Mouse (Mus musculus) forebrain, embryonic 11.5 days (tissue): Measurements from ENCODE around the gene Cutc. TPM values are rescaled to one million over a fixed set of nuclear protein-coding genes. Genes with fewer than 3 reads are reported as not detected.
A peak's percentile ranks its signal among the peaks of the same experiment; 100 is the strongest.

ENCODE experiments used
- ATAC-seq: fragments of 200-750 bp; cut with Nextera tagmentation; replicated peaks from 2 replicates; pipeline ENCODE4 v1.8.0; 2017; ENCODE audit warnings: moderate TSS enrichment; ENCODE audit not compliant: low FRiP score
- DNase-seq: peaks from one replicate; pipeline ENCODE4 v3.0.0-alpha.2; 2017; ENCODE audit warnings: low spot score
- H3K27ac ChIP-seq: fragments of 300-500 bp; sonication (generic); 2 replicates; pipeline ENCODE4 v1.5.1; 2014; ENCODE audit warnings: low read depth, low read length
- H3K27me3 ChIP-seq: fragments of 300-500 bp; sonication (generic); 2 replicates; pipeline ENCODE4 v1.6.1; 2014; ENCODE audit warnings: mild to moderate bottlenecking, low read length, mixed read lengths; ENCODE audit not compliant: control insufficient read depth, insufficient read depth
- H3K36me3 ChIP-seq: fragments of 300-500 bp; sonication (generic); 2 replicates; pipeline ENCODE4 v1.6.1; 2014; ENCODE audit warnings: mild to moderate bottlenecking, low read length, moderate library complexity, mixed read lengths; ENCODE audit not compliant: control insufficient read depth, insufficient read depth
- H3K4me1 ChIP-seq: fragments of 300-500 bp; sonication (generic); replicated peaks from 2 replicates; pipeline ENCODE4 v1.6.1; 2014; ENCODE audit warnings: low read length, mixed read lengths; ENCODE audit not compliant: control insufficient read depth, insufficient read depth
- H3K4me2 ChIP-seq: fragments of 300-500 bp; sonication (generic); 2 replicates; pipeline ENCODE4 v1.6.1; 2014; ENCODE audit warnings: low read depth, mild to moderate bottlenecking, low read length, moderate library complexity, mixed read lengths; ENCODE audit not compliant: severe bottlenecking
- H3K4me3 ChIP-seq: fragments of 300-500 bp; sonication (generic); 2 replicates; pipeline ENCODE4 v1.5.1; 2014; ENCODE audit warnings: low read depth, low read length
- H3K9ac ChIP-seq: fragments of 300-500 bp; sonication (generic); 2 replicates; pipeline ENCODE4 v1.6.1; 2014; ENCODE audit warnings: low read length
- H3K9me3 ChIP-seq: fragments of 300-500 bp; sonication (generic); 2 replicates; pipeline ENCODE4 v1.6.1; 2016; ENCODE audit warnings: low read length, mixed read lengths; ENCODE audit not compliant: control insufficient read depth
- WGBS: fragments of 180-500 bp; shearing (Covaris S2); extraction: QIAGEN DNeasy Blood & Tissue Kit; methylation state at CpG from one replicate; pipeline ENCODE4 v1.1.7; 2014; 5-methylcytosine and 5-hydroxymethylcytosine counted together
- polyA plus RNA-seq: library from polyadenylated mRNA; unstranded; fragments of >200 nt; fragmentation: Nextera tagmentation; extraction: Ambion mirVana; gene quantifications from 2 replicates; pipeline ENCODE4 v1.2.1, GENCODE M21; 2014

Gene Cutc
- polyA plus RNA-seq, 1 experiment from 2014 or later = 12.5 TPM

DNA sequence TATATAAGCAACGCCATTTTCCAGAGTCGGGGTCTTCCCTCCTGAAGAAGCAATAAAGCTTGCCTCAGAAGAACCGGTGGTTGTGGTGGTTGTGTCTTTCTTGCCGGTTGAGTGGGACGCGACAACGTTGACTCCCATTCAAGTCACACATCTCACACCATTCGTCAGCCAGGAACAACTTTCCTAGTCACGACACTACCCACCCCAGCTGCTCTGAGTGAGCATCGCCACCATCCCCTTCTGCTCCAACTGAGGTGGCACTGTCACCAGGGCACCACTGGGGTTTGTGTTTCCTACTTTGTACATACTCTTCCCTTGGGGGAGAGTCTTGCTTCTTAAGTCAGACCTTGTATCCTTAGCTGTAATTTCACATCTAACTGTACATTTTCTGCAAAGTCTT lies 14.4 kb upstream of the Cutc start:
- no peak for ATAC-seq

GRCm38 (mm10) chr19:43743401-43743800 lies 9.4 kb upstream of the Cutc start:
- DNase-seq (no peak), ATAC-seq (no peak)
- H3K4me3 ChIP-seq = no peak overlapping the region
- no peak overlapping the region for H3K9ac ChIP-seq
- no peaks in the 10 kb centered on the region for H3K27me3 ChIP-seq
- no peaks in the 10 kb centered on the region for H3K9me3 ChIP-seq
- no peak overlapping the region for H3K27ac ChIP-seq
- no peak overlapping the region for H3K4me2 ChIP-seq
- 93% methylated on average over 7 of the region's 7 CpGs for WGBS
- H3K4me1 ChIP-seq = no peaks in the 10 kb centered on the region
- peaks cover 7% of the 10 kb centered on the region; the same call in 1 of the 2 replicates for H3K36me3 ChIP-seq

More for the DNA sequence above, 14.4 kb upstream of the Cutc start:
- H3K27ac ChIP-seq = no peak overlapping the region
- H3K4me3 ChIP-seq = no peak overlapping the region
- no peak overlapping the region for H3K4me2 ChIP-seq
- 97% methylated on average over 10 of the region's 10 CpGs for WGBS
- no peaks in the 10 kb centered on the region for H3K4me1 ChIP-seq
- peaks cover 7% of the 10 kb centered on the region; the same call in 1 of the 2 replicates for H3K36me3 ChIP-seq
- no peaks in the 10 kb centered on the region for H3K27me3 ChIP-seq
- DNase-seq = no peak
- H3K9ac ChIP-seq = no peak overlapping the region
- no peaks in the 10 kb centered on the region for H3K9me3 ChIP-seq

GRCm38 (mm10) chr19:43745740-43746139 lies 7.1 kb upstream of the Cutc start:
- no peaks in the 10 kb centered on the region for H3K27me3 ChIP-seq
- H3K27ac ChIP-seq = no peak overlapping the region
- DNase-seq (no peak), ATAC-seq (no peak)
- WGBS = 94% methylated on average over 3 of the region's 3 CpGs
- no peaks in the 10 kb centered on the region for H3K4me1 ChIP-seq
- H3K36me3 ChIP-seq = peaks cover 3% of the 10 kb centered on the region; the same call in 1 of the 2 replicates
- no peak overlapping the region for H3K9ac ChIP-seq
- H3K4me2 ChIP-seq = no peak overlapping the region
- H3K4me3 ChIP-seq = no peak overlapping the region
- H3K9me3 ChIP-seq = no peaks in the 10 kb centered on the region

GRCm38 (mm10) chr19:43747877-43748276 lies 4.9 kb upstream of the Cutc start:
- H3K4me1 ChIP-seq = no peaks in the 10 kb centered on the region
- H3K9me3 ChIP-seq = no peaks in the 10 kb centered on the region
- no peak overlapping the region for H3K9ac ChIP-seq
- ATAC-seq = no peak
- no peak for DNase-seq
- H3K4me3 ChIP-seq = no peak overlapping the region
- no peaks in the 10 kb centered on the region for H3K27me3 ChIP-seq
- H3K4me2 ChIP-seq = no peak overlapping the region
- H3K27ac ChIP-seq = no peak overlapping the region
- H3K36me3 ChIP-seq = no peaks in the 10 kb centered on the region; the same call in 1 of the 2 replicates
- 91% methylated on average over 4 of the region's 4 CpGs for WGBS

GRCm38 (mm10) chr19:43750008-43750407 lies 2.8 kb upstream of the Cutc start:
- no peaks in the 10 kb centered on the region for H3K4me1 ChIP-seq
- no peak overlapping the region for H3K9ac ChIP-seq
- H3K27me3 ChIP-seq = no peaks in the 10 kb centered on the region
- DNase-seq (no peak), ATAC-seq (no peak)
- no peaks in the 10 kb centered on the region for H3K9me3 ChIP-seq
- H3K4me3 ChIP-seq = no peak overlapping the region
- H3K36me3 ChIP-seq = no peaks in the 10 kb centered on the region; the same call in 1 of the 2 replicates
- no peak overlapping the region for H3K4me2 ChIP-seq
- H3K27ac ChIP-seq = no peak overlapping the region
- WGBS = 88% methylated on average over 2 of the region's 2 CpGs

DNA sequence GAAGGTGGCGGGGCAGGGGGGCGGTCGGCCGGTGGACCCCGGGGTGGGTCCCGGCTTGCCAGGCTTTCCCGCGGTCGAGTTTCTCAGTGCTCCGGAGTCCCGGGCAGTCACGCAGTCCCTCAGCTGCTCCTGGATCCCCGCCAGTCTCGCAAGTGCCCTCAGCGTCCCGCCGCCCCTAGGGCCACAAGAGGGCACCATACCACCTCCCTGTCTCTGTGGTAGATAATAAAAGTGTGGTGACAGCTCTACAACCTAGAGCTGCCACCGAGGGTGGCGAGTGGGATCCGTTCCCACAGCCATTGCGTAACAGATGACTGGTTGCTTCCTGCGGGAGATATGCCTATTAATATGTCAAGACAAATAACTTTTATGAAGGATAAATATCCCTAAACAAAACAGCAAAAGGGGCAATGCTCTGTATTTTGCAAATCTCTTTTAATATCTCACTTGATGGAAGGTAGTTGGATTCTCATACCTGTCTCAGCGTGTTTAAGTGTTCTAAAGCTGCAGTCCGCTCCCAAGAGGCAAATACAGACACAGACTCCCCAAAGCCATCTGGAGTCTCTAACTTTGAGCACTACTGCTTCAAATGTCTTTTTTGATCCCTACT lies 535 bp downstream of the Cutc start:
- DNase-seq = peak; percentile 89
- no peaks in the 10 kb centered on the region for H3K4me1 ChIP-seq
- ATAC-seq = peak; percentile 91
- H3K9me3 ChIP-seq = no peaks in the 10 kb centered on the region
- no peaks in the 10 kb centered on the region for H3K36me3 ChIP-seq
- WGBS = under 1% methylated on average over 23 of the region's 24 CpGs
- H3K27ac ChIP-seq = peak overlapping the region; percentile 85
- H3K4me2 ChIP-seq = peak overlapping the region; percentile 55
- H3K27me3 ChIP-seq = no peaks in the 10 kb centered on the region
- peak overlapping the region; percentile 41 for H3K4me3 ChIP-seq
- H3K9ac ChIP-seq = peak overlapping the region; percentile 49

- WGBS = 79% methylated on average over 2 of the region's 2 CpGs
- H3K27ac ChIP-seq = no peak overlapping the region
- no peak overlapping the region for H3K4me3 ChIP-seq
- H3K9ac ChIP-seq = no peak overlapping the region
- ATAC-seq (no peak), DNase-seq (no peak)
- no peaks in the 10 kb centered on the region for H3K36me3 ChIP-seq
- no peak overlapping the region for H3K4me2 ChIP-seq
- H3K27me3 ChIP-seq = no peaks in the 10 kb centered on the region
- no peaks in the 10 kb centered on the region for H3K9me3 ChIP-seq
- no peaks in the 10 kb centered on the region for H3K4me1 ChIP-seq
Observed at GRCm38 (mm10) chr19:43754237-43754636, 1.4 kb downstream of the Cutc start.

- Histone ChIP-seq H3K36me3 (no peaks in the 10 kb centered on the region), H3K27ac (no peak overlapping the region), H3K9ac (no peak overlapping the region), H3K4me2 (no peak overlapping the region), H3K9me3 (no peaks in the 10 kb centered on the region), H3K4me3 (no peak overlapping the region), H3K4me1 (no peaks in the 10 kb centered on the region), H3K27me3 (no peaks in the 10 kb centered on the region)
- 77% methylated on average over 2 of the region's 2 CpGs for WGBS
- ATAC-seq (no peak), DNase-seq (no peak)
Observed at GRCm38 (mm10) chr19:43754872-43755271, 2.1 kb downstream of the Cutc start.

DNA sequence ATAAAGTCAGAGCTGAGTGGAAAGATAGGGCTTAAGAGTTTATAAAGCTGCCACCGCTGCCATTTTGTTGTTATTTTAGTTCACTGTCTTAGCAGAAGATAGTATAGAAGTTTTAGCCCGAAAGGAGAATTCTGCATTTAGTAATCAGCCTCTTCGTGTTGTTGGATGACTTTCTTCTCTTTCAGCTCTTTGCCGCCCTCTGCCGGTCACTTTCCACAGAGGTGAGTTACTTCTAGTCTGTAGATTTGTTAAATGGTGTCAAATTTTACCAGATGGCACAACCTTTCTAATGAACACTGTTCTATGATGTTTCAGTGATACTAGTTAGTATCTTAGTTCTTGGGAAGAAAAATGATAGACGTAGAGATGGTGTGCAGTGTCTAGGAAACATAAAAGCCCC lies 7.7 kb downstream of the Cutc start:
- H3K9ac ChIP-seq = no peak overlapping the region
- DNase-seq (peak; percentile 83), ATAC-seq (no peak)
- no peaks in the 10 kb centered on the region for H3K9me3 ChIP-seq
- H3K4me1 ChIP-seq = no peaks in the 10 kb centered on the region
- H3K36me3 ChIP-seq = no peaks in the 10 kb centered on the region
- no peaks in the 10 kb centered on the region for H3K27me3 ChIP-seq
- H3K4me2 ChIP-seq = no peak overlapping the region
- no peak overlapping the region for H3K4me3 ChIP-seq
- 21% methylated on average over 6 of the region's 6 CpGs for WGBS
- no peak overlapping the region for H3K27ac ChIP-seq
